ENCODE assay signal across 16 mouse cellular contexts in the genomic region with DNA sequence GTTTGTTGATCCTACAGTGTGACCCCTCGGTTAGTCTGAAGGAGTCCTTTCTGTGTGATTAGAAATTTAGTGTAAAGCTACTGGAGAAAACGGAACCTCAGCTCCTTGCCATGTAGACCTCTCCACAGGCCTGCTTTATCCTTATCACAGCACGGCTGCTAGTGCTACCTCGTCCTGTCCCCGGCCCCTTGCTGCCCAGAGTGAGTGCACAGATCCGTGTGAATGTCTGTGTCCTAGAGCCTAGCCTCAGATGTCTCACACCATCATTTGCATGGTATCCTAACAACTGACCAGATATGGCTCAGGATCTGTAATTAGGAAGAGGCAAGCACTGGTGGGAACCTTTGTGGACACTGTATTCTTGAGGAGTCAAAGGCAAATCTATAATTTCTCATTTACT.
"Had no signal": no experiment of that assay in that cellular context is flagged by ENCODE, and none has a peak within 500 bp of the region (broad histone marks: within the 10 kb centered on the region; RNA-seq: fewer than 3 reads in every experiment).

No protein-coding gene starts in this region.

- H3K9me3 ChIP-seq: limb, embryonic 10.5 days; liver, embryonic 15.5 days; midbrain, embryonic 12.5 days; neural tube, embryonic 13.5 days had no signal

- H3K4me2 ChIP-seq: liver, embryonic 11.5 days; liver, embryonic 15.5 days; midbrain, embryonic 12.5 days; neural tube, embryonic 13.5 days had no signal

- H3K4me3 ChIP-seq: limb, embryonic 10.5 days; liver, embryonic 15.5 days; midbrain, embryonic 12.5 days; neural tube, embryonic 13.5 days had no signal

- H3K4me1 ChIP-seq: limb, embryonic 10.5 days; liver, embryonic 15.5 days; midbrain, embryonic 12.5 days had no signal

- H3K9ac ChIP-seq: liver, embryonic 15.5 days; midbrain, embryonic 12.5 days; neural tube, embryonic 13.5 days had no signal

- H3K27me3 ChIP-seq: liver, embryonic 15.5 days; midbrain, embryonic 12.5 days; neural tube, embryonic 13.5 days had no signal

- DNase-seq: kidney, postnatal 25 days; layer of hippocampus, adult 9-11 months; lung, adult 2 months; lung, postnatal 36 days; retina, postnatal 1 day; right cerebral cortex, postnatal 4 days; spleen, adult 18-20 months; thymus, adult 18-20 months; thymus, postnatal 14 days had no signal

- H3K36me3 ChIP-seq: limb, embryonic 10.5 days had no signal

- ATAC-seq: lung, postnatal 0 days; midbrain, embryonic 16.5 days had no signal

- H3K27ac ChIP-seq: limb, embryonic 10.5 days; liver, embryonic 15.5 days; midbrain, embryonic 12.5 days; neural tube, embryonic 13.5 days had no signal
